Mouse (Mus musculus) ovary, postnatal 36 days (tissue): ENCODE results near the gene Jade1.

Experiments
- DNase-seq: peaks from one replicate; pipeline ENCODE4 v3.0.0; 2022; ENCODE audit warnings: low spot score, mixed read lengths

Jade1 gene

DNA sequence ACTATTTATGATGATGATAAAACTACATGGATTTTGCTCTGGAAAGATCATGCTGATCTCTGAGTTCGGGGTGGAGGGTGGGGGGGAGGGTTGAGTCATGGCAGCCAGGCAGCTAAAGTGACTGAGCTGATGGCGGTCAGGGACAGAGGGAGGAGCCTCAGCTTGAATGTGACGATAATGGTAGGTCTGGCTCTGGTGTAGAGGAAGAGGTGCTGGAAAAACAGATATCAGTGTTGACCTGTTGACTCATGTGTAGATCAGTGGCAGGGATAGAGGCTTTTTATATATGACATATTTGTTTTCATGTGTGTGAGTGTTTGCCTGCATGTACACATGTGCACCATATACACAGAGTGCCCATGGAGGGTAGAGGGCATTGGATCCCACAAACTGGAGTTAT lies 3.9 kb upstream of the Jade1 start:
- DNase-seq = no peak

DNA sequence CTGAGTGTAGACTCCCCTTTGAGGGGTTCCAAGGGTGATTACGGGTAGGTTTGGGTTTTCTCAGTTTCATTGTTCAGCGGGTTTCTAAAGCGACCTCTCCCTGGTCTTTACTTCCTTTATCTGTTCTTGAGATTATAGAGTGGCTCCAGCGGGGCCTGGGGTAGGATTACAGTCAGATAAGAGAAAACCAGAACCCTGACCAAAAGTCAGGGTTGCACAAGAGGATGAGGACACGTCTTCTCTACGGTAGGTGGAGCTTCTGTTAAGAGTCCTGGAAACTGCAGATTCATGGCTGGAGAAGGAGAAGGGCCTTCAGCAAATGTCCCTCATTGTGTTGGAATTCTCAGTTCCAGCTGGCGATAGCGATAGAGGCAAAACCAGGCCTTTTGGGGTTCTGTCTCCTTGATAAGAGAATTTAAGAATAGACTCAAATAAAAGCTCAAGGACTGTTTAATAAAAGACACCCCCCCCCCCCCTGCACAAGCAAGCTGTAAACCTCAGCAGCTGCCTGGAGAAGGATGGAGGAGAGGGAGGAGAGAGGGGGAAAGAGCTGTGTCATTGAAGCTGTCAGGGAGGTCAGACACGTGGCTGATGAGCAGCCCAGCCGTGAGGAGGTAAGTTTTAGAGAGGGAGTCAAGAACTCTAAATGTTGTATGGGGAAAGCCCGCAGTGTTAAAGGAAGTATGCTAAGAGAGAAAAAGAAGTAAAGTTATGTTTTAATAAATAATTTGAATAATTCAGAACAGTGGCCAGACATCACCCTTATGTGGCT lies 2.6 kb upstream of the Jade1 start:
- no peak for DNase-seq

DNA sequence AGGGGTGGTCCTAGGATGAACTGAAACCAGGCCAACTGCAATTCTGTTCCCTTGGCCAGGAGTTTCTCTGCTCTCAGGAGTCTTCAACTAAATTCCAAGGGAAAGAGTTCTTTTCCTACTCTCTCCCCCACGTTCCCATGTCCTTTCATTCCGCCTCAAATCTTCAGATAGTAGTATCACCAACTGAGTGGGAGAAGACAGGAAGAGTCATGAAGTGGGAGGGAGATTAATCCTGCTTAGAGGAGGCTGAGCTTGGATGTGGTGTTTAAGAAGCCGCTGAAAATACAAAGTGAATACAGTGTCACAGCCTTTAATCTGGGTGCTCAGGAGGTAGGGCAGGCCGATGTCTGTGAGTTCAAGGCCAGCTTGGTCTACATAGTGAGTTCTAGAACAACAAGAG lies 1.9 kb upstream of the Jade1 start:
- no peak for DNase-seq

DNA sequence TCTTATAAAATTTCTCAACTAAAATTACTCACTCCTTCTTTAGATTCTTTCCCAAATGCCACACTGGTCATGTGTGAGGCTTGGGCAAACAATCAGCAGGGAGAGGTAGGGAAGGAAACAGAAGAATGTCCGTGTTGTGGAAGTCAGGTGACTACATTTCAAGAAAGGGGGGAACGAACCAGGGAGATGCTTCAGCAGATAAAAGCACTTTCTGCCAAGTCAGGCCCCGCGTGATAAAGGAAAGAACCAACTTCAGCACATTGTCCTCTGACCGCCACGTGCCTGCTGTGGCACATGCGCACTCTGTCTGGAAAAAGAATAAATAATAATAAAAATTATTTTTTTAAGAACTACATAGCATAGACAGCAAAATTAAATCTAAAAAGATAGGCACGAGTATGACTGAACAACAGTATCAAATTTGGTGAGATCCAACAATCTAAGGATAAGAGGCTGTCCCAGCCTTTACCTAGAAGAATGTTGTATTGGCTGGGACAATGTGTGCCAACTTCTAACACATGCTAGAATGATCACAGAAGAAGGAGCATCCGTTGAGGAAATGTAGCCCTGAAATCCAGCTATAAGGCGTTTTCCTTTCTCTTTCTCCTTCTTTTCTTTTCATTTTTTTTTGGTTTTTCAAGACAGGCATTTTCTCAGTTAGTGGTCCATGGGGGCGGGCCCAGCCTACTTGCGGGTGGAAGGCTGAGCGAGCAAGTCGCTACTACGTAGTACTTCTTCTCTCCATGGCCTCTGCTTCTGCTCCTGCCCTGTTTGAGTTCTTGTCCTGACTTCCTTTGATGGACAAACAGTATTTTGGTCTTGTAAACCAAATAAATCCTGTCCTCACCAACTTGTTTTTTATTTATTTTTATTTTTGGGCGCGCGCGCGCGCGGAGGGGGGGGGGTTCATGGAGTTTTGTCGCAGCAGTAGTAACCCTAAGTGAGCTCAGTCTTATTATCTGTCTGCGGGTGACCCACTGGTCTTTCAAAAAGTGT lies 753 bp upstream of the Jade1 start:
- no peak for DNase-seq

DNA sequence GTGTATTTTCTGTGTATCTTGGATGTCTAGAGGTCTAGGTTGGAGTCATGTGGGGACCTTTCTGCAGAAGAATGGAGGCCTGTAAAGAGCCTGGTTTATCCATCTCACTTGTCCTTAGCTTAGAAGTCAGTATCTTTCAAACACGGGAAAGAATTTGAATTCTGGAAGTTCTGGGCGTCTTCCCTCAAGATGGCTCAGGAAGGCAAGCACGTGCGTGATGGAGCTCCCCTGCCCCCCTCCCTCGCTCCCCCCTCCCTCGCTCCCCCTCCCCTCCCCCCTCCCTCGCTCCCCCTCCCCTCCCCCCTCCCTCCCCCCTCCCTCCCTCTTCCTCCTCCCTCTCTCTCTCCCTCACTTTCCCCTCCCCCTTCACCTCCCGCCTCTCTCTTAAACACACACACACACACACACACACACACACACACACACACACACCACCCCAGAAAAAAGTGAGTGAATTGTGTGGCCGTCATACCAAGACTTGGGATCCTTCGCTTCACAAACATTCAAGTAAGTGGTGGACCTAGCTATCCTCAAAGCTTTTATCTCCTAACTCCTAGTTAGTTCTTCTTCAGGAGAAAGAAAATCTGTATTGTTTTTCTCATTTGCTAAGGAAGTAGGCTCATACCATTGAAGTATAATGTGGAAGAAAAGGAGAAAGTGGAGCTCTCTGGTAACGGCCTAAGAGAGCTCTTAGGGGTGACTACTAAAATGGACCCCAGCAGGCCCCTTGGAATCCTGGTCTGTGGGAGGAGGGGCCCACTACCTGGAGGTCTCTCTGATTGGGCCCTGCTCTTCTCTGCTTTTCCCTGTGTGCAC lies 1.1 kb downstream of the Jade1 start:
- no peak for DNase-seq

DNA sequence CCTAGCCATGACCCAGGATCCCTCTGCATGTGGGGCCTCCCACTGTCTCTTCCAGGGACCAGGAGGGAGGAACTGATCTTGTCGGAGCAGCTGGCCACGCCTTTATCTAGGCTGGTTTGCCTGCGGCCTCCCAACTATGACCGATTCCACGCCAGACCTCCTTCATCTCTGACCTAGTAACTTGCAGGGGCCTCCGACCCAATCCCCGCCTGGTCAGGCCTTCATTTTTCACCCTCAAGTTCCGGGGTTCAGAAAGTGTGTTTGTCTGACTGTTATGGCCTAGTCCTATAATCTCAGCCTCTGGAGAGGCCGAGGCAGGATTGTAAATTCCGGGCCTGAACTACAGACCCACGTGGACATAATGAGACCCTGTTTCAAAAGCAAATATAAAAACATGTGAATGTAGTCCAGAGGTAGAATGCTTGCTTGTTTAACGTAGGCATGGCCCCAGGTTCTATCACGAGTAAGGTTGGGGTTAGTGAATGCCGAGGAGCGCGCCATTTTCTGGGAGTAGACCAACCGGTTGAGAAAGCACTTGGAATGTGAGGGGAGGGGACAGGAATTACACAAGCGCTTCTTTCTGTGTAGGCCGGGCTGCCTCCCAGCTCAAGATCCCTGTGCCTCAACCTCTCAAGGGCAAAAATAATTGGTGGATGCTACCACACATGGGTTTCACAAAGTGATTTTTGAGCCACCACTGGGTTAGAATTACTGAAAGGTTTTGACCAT lies 1.9 kb downstream of the Jade1 start:
- no peak for DNase-seq

DNA sequence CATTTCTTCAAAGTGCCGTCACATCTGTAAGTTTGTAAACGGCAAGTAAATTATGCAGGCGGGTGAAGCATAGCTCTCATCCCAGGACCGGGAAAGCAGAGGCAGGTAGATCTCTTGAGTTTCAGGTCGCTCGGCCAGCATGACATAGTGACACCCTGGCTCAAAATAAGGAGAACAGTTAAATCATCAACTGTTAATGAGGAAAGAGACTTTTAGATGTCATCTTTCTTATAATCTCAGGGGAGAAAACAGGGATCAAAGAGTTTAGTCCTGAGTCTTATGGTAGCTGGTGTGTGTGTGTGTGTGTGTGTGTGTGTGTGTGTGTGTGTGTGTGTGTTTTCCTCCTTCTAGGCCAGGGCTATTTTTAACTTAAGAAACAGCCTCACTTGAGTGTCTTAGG lies 5.0 kb downstream of the Jade1 start:
- no peak for DNase-seq

DNA sequence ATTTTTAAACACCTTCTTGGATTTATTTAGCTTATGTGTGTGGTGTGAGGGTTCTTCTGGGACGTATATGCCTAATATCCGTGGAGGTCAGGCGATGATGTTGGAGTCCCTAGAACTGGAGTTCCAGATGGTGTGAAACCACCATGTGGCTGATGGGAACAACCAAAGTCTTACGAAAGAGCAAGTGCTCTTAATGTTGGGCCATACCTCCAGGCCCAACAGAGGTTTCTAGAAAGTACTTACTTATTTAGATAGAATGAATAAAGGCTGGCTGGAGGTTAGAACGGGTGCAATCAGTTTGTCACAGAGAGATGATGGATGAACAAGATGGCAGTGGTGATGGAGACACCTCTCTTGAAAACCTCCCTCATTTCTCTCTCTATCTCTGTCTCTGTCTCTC lies 6.3 kb downstream of the Jade1 start:
- DNase-seq = no peak

DNA sequence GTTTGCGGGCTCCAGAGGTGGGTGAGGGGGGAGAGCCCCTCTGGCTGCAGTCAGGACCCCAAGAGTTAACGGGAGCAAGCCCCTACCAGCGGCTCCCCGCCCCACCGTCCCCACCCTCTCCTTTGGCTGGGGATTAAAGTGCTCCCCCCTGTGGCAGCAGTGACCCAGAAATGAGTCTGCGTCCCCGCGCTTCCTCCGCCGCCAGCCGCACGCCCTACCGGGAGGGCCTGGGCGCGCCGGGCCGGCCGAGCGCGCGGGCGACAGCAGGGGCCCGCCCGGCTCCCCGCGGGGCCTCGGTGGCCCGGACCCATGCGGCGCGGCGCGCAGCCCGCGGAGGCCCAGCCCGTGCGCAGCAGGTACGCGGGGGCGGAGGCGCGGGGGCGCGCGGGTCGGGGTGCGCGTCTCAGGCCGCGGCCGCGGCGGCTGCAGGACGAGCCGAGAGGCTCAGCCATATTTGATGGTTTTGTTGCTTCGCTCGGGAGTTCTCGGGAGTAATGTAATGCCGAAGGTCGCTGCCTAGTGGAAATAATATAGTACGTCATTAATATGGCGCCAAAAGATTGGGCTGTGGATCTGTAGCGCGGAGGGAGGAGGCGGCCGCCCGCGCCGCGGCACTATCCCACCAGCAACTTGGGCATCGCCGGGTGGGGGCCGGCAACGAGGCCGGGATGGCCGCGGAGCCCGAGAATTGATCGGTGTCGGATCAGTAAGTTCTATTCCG lies 7.8 kb downstream of the Jade1 start:
- peak; percentile 85 for DNase-seq

DNA sequence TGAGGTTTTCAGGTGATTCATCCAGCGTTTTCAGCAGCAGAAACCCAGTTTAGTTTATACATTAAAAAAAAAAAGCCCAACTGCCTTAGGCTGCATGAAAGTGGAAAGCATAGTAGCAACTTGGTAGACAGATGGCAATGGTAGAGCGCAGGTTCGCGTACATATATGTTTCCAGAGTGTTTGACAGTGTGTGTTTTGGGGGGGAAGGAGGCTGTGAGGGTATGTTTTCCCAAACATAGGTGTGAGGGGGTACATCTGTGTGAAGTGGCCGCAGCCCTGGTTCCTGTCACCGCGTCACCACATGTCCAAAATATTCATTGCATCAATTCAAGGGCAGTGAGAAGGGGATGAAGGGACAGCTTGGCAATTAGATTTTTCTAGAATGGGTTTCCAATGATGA lies 8.5 kb downstream of the Jade1 start:
- DNase-seq = no peak

DNA sequence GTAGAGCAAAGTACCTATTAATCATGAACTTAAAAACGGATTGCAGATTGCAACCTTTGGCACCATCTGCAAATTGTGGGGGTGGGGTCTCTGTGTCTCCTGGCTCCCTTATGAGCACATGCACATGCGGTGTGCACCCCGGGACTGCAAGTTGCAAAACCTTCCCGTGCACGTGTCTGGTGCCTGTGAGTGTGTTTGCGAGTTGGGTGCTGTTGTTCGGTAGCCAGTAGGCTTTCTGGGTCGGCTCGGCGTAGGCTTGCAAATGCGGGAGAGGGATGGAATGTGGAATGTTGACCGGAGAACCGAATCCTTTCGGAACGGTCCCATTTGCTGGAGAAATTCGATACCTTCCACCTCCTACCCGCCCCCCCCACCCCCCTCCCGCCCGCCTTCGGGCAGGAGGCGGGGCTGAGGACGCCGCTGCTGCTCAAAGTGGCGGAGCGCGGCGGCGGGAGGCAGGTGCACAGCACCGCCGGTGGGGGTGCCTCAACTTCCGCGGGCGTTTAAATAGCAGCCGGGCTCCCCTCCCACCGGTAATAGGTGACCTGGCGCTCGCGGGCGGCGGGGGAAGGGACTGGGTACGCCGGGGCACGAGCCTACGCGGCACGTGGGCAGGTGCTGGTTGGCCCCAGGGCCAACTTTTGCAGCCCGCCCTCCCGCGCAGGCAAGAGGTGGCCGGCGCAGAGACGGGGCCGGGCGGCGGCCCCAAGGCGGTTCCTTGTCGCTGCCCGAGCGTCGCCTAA lies 9.1 kb downstream of the Jade1 start:
- peak; percentile 80 for DNase-seq

DNA sequence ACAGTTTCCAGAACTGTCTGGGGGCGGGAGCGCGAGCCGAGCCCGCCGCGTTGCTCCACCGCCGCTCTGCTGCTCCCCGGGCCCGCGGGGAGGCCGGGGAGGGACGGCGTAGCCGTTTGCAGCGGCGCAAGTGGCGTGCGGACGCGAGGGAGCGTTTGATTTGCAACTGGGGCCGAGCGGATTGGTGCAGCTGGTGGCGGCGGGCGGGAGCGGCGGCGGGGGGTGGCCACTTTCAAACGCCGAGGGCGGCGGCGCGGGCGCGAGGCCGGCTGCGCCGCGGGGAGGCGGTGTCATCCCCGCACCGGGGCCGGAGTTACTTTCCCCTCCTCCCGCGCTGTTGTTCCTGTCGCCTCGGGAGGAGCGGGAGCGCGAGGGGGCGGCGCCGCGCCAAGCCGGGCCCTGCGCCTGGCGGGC lies 9.9 kb downstream of the Jade1 start:
- DNase-seq = peak; percentile 89

DNA sequence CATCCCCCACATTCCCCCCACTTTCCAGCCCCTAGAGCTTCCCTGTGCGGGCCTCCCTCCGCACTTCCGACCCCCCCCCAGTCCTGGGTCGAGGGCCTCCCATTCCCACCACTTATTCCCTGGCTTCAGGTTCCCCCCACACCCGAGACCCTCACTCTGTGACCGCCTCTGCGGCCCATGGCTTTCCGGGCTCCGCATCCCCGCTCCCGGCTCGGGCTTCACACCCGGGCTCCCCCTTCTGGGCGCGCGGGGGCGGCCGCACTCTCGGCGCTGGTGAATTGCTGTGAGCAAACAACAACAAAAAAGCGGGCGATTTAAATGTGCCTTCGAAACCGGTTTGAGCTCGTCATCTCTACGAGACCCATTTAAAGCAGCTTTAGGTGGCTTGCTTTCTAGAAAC lies 10.4 kb downstream of the Jade1 start:
- peak; percentile 84 for DNase-seq

DNA sequence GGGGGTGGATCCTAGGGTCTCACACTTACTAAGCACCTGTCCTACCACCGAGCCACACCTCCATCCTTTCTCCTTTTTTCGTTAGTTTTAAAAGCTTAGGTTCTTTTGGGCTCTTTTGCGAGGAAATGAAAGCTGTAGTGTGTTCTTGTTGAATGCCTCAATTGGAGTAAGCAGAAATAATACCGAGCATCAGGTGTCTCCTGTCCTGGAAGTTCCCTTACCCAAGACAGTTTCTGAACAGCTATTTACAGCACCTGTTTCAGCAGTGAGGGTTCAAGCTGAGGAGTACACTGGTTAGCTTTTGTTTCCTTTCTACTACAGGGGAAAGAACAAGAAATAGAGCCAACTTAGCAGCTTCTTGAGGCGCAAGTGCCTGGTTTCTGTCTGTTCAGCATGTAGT lies 14.4 kb downstream of the Jade1 start:
- no peak for DNase-seq

DNA sequence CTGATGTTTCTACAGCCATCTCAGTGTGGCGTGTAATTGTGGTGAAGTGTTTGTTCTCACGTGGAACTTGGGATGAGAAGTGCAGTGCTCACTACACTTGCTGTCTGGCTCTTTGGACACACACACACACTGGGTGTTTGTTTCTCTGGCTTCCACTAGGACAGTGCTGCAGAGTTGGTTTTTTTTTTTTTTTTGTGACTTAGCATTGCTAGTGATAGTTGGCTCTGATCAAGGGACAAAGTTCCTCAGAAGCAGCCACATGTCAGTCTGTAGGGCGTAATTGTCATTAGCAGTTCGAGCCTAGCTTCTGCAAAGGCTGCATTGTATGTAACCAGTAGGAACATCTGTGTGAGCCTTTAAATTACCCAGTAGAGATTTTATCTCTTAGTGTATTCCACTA lies 16.6 kb downstream of the Jade1 start:
- no peak for DNase-seq

DNA sequence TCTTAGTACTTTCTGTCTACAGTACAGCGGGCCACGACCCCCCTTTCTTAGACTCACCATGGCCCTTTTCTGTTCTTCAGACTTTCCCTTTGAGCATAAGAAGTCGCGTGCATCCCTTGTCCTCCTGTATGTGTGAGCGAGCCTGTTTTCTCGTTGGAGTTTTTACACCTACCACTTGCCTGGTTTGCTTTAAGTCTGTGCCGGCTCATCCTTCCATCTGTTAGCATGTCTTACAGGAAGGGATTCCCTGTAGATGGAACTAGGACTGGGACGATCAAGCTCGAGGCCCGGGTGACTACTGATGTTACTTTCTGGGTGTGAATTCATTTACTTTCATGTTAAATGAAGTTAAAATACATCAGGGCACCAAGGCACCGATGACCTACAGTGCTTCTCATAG lies 17.4 kb downstream of the Jade1 start:
- DNase-seq = no peak

DNA sequence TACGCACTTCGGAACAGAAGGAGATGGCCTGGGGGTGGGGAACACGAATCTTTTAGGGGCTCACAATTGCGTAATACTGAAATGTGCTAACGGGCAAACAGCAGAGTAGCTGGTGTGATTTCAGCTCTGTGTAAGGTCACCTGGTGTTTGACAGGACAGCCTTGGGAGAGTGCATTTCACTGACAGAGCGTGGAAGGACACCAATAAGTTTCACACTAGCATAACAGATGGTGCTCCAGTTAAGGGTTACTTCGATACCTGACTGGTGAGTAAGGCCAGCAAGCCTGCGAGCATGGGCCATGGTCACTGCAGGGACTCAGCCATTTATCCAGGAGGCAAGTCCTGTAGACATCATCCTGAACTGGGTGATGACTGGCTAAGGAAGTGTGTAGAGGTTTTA lies 18.7 kb downstream of the Jade1 start:
- no peak for DNase-seq

DNA sequence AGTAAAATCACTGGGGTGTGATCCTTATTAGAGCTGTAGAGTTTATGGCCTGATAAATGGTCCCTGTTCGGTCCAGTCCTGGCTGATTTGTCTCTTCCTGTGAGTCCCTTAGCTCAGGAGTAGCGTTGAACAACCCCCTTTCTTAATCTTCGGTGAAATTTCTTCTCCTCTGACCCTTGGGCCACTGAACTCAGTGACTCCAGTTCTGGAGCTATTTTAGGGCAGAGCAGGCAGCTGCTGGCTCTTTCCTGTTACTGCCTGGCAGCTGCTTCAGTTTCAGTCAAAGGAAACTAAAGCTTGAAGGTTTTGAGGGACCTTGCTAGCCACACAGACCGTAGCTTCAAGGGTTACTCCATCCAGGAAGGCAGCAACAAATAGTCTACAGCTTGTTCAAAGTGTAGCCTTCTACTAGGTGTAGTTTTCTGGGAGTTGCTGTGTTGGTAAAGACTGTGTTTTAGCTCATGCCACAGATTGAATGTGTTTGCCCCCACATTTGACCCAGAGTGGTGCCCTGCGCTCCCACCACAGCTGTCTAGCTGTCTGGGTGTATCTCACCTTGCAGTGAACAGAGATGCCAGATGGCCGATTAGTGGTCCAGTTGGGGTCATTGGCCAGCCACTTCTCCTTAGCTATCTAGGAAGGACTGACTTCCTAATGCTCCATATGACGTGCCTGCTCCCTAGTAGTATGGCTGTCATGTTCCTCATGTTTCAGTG lies 19.3 kb downstream of the Jade1 start:
- no peak for DNase-seq

DNA sequence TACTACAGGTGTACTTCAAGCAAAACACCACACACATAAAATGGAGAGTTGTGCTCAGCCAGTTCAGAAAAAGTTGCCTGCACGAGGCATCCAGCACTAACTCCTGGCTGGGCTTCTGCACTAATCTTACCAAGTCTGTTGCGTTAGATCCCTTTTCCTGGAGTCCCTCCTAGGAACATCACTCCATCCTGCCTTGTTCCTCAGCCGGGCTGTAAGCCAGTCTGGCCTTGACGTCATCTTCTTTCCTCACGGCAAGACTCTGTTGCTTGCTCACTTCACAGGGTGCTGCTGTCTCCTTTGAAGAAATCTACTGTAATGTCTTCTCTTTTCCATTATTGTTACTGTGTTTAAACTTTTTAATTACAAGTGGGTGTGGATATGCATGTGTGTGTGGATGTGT lies 20.4 kb downstream of the Jade1 start:
- DNase-seq = no peak

DNA sequence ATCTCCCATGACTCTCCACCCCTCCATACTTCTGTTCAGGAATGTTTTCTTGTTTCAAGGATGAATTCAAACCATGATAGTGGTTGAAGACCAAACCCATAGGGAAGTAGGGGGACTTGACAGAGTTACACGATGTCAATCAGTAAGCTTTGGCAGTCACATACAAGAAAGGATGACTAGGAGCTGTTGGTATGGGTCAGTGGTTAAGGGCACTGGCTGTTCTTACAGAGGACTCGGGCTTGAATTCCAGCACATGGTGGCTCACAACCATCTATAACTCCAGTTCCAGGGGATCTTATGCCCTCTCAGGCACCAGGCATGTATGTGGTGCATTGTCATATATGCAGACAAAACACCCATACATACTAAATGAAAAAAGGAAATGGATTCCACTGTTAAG lies 21.7 kb downstream of the Jade1 start:
- DNase-seq = no peak
